Mouse (Mus musculus): ENCODE data around the gene Zfp385c. TPM values are rescaled to one million over a fixed set of nuclear protein-coding genes. Genes with fewer than 3 reads are reported as not detected.

Zfp385c gene
- polyA plus RNA-seq, 1 experiment from 2014 or later, result 0.14 TPM

- H3K9ac ChIP-seq (ENCODE audit: low read depth, low read length), result no peak overlapping the region
- no peak overlapping the region for H3K27ac ChIP-seq (ENCODE audit: low read depth, low read length)
- no peak overlapping the region for H3K4me2 ChIP-seq
- no peak overlapping the region for H3K4me3 ChIP-seq (ENCODE audit: low read depth, low read length)
- peaks cover 36% of the 10 kb centered on the region for H3K27me3 ChIP-seq (ENCODE audit: control insufficient read depth, insufficient read depth, low read length)
- ATAC-seq (replicated peaks; ENCODE audit: insufficient number of reproducible peaks, low FRiP score, low TSS enrichment), result no peak
- no peaks in the 10 kb centered on the region for H3K4me1 ChIP-seq (ENCODE audit: control insufficient read depth, insufficient read depth, low read length)
- no peaks in the 10 kb centered on the region for H3K9me3 ChIP-seq (replicated peaks; ENCODE audit: control insufficient read depth, low read length)
- 16% methylated on average over 1 of the region's 1 CpGs for WGBS (ENCODE audit: insufficient replicate concordance)
- H3K36me3 ChIP-seq (ENCODE audit: control insufficient read depth, insufficient read depth, low read length), result no peaks in the 10 kb centered on the region
These were observed 46.0 kb downstream of the Zfp385c start for GRCm38 (mm10) chr11:100646265-100646664.

GRCm38 (mm10) chr11:100643612-100644575 lies 48.4 kb downstream of the Zfp385c start:
- Histone ChIP-seq H3K27ac (ENCODE audit: low read depth, low read length) (no peak overlapping the region), H3K36me3 (ENCODE audit: control insufficient read depth, insufficient read depth, low read length) (no peaks in the 10 kb centered on the region), H3K27me3 (ENCODE audit: control insufficient read depth, insufficient read depth, low read length) (peaks cover 38% of the 10 kb centered on the region), H3K9me3 (replicated peaks; ENCODE audit: control insufficient read depth, low read length) (no peaks in the 10 kb centered on the region), H3K4me2 (no peak overlapping the region), H3K4me1 (ENCODE audit: control insufficient read depth, insufficient read depth, low read length) (peaks cover 6% of the 10 kb centered on the region; the same call in 1 of the 2 replicates), H3K9ac (ENCODE audit: low read depth, low read length) (no peak overlapping the region), H3K4me3 (ENCODE audit: low read depth, low read length) (no peak overlapping the region)
- no peak for ATAC-seq (replicated peaks; ENCODE audit: insufficient number of reproducible peaks, low FRiP score, low TSS enrichment)
- 66% methylated on average over 15 of the region's 15 CpGs for WGBS (ENCODE audit: insufficient replicate concordance)

- ATAC-seq (replicated peaks; ENCODE audit: insufficient number of reproducible peaks, low FRiP score, low TSS enrichment), result no peak
- no peak overlapping the region for H3K27ac ChIP-seq (ENCODE audit: low read depth, low read length)
- 7% methylated on average over 52 of the region's 52 CpGs for WGBS (ENCODE audit: insufficient replicate concordance)
- H3K9ac ChIP-seq (ENCODE audit: low read depth, low read length), result peak overlapping the region; percentile 61
- peaks cover 30% of the 10 kb centered on the region for H3K27me3 ChIP-seq (ENCODE audit: control insufficient read depth, insufficient read depth, low read length)
- H3K9me3 ChIP-seq (replicated peaks; ENCODE audit: control insufficient read depth, low read length), result no peaks in the 10 kb centered on the region
- H3K4me2 ChIP-seq, result peak overlapping the region; percentile 68
- H3K4me1 ChIP-seq (ENCODE audit: control insufficient read depth, insufficient read depth, low read length), result peaks cover 6% of the 10 kb centered on the region; the same call in 1 of the 2 replicates
- no peaks in the 10 kb centered on the region for H3K36me3 ChIP-seq (ENCODE audit: control insufficient read depth, insufficient read depth, low read length)
- peak overlapping the region; percentile 25 for H3K4me3 ChIP-seq (ENCODE audit: low read depth, low read length)
These were observed 51.9 kb downstream of the Zfp385c start for GRCm38 (mm10) chr11:100640159-100640906.

- H3K9me3 ChIP-seq (replicated peaks; ENCODE audit: control insufficient read depth, low read length), result no peaks in the 10 kb centered on the region
- H3K4me3 ChIP-seq (ENCODE audit: low read depth, low read length), result no peak overlapping the region
- H3K9ac ChIP-seq (ENCODE audit: low read depth, low read length), result no peak overlapping the region
- no peak overlapping the region for H3K27ac ChIP-seq (ENCODE audit: low read depth, low read length)
- H3K27me3 ChIP-seq (ENCODE audit: control insufficient read depth, insufficient read depth, low read length), result peaks cover 15% of the 10 kb centered on the region
- no peaks in the 10 kb centered on the region for H3K36me3 ChIP-seq (ENCODE audit: control insufficient read depth, insufficient read depth, low read length)
- H3K4me2 ChIP-seq, result no peak overlapping the region
- 65% methylated on average over 7 of the region's 7 CpGs for WGBS (ENCODE audit: insufficient replicate concordance)
- ATAC-seq (replicated peaks; ENCODE audit: insufficient number of reproducible peaks, low FRiP score, low TSS enrichment), result no peak
- H3K4me1 ChIP-seq (ENCODE audit: control insufficient read depth, insufficient read depth, low read length), result no peaks in the 10 kb centered on the region
These were observed 57.7 kb downstream of the Zfp385c start for GRCm38 (mm10) chr11:100634530-100634929.

GRCm38 (mm10) chr11:100628862-100629352 lies 63.3 kb downstream of the Zfp385c start:
- ATAC-seq (replicated peaks; ENCODE audit: insufficient number of reproducible peaks, low FRiP score, low TSS enrichment), result no peak
- peaks cover 5% of the 10 kb centered on the region for H3K4me1 ChIP-seq (ENCODE audit: control insufficient read depth, insufficient read depth, low read length)
- H3K36me3 ChIP-seq (ENCODE audit: control insufficient read depth, insufficient read depth, low read length), result peaks cover 11% of the 10 kb centered on the region; the same call in 1 of the 2 replicates
- H3K9ac ChIP-seq (ENCODE audit: low read depth, low read length), result no peak overlapping the region
- peaks cover 3% of the 10 kb centered on the region for H3K27me3 ChIP-seq (ENCODE audit: control insufficient read depth, insufficient read depth, low read length)
- H3K4me2 ChIP-seq, result no peak overlapping the region
- H3K9me3 ChIP-seq (replicated peaks; ENCODE audit: control insufficient read depth, low read length), result no peaks in the 10 kb centered on the region
- no peak overlapping the region for H3K27ac ChIP-seq (ENCODE audit: low read depth, low read length)
- no peak overlapping the region for H3K4me3 ChIP-seq (ENCODE audit: low read depth, low read length)
- WGBS (ENCODE audit: insufficient replicate concordance), result 66% methylated on average over 13 of the region's 13 CpGs

- 86% methylated on average over 5 of the region's 5 CpGs for WGBS (ENCODE audit: insufficient replicate concordance)
- no peak overlapping the region for H3K4me3 ChIP-seq (ENCODE audit: low read depth, low read length)
- peaks cover 11% of the 10 kb centered on the region; the same call in 1 of the 2 replicates for H3K36me3 ChIP-seq (ENCODE audit: control insufficient read depth, insufficient read depth, low read length)
- no peak overlapping the region for H3K9ac ChIP-seq (ENCODE audit: low read depth, low read length)
- peaks cover 9% of the 10 kb centered on the region for H3K4me1 ChIP-seq (ENCODE audit: control insufficient read depth, insufficient read depth, low read length)
- no peak overlapping the region for H3K27ac ChIP-seq (ENCODE audit: low read depth, low read length)
- ATAC-seq (replicated peaks; ENCODE audit: insufficient number of reproducible peaks, low FRiP score, low TSS enrichment), result no peak
- no peak overlapping the region for H3K4me2 ChIP-seq
- peaks cover 3% of the 10 kb centered on the region; the same call in 1 of the 2 replicates for H3K27me3 ChIP-seq (ENCODE audit: control insufficient read depth, insufficient read depth, low read length)
- no peaks in the 10 kb centered on the region for H3K9me3 ChIP-seq (replicated peaks; ENCODE audit: control insufficient read depth, low read length)
These were observed 64.2 kb downstream of the Zfp385c start for GRCm38 (mm10) chr11:100628056-100628455.

- ATAC-seq (replicated peaks; ENCODE audit: insufficient number of reproducible peaks, low FRiP score, low TSS enrichment), result no peak
- Histone ChIP-seq H3K27ac (ENCODE audit: low read depth, low read length) (no peak overlapping the region), H3K36me3 (ENCODE audit: control insufficient read depth, insufficient read depth, low read length) (peaks cover 11% of the 10 kb centered on the region; the same call in 1 of the 2 replicates), H3K9me3 (replicated peaks; ENCODE audit: control insufficient read depth, low read length) (no peaks in the 10 kb centered on the region), H3K9ac (ENCODE audit: low read depth, low read length) (no peak overlapping the region), H3K4me3 (ENCODE audit: low read depth, low read length) (no peak overlapping the region), H3K4me1 (ENCODE audit: control insufficient read depth, insufficient read depth, low read length) (peaks cover 9% of the 10 kb centered on the region), H3K27me3 (ENCODE audit: control insufficient read depth, insufficient read depth, low read length) (peaks cover 3% of the 10 kb centered on the region; the same call in 1 of the 2 replicates), H3K4me2 (no peak overlapping the region)
- 26% methylated on average over 9 of the region's 9 CpGs for WGBS (ENCODE audit: insufficient replicate concordance)
These were observed 65.5 kb downstream of the Zfp385c start for GRCm38 (mm10) chr11:100626701-100627195.

Data from heart, embryonic 11.5 days (tissue).